Mouse (Mus musculus): ENCODE data around the gene Nog. TPM values are rescaled to one million over a fixed set of nuclear protein-coding genes. Genes with fewer than 3 reads are reported as not detected.

The Nog gene
- polyA plus RNA-seq, 1 experiment from 2014 or later = 3.3 TPM

- H3K4me2 ChIP-seq = peak overlapping the region; percentile 94
- H3K9ac ChIP-seq = peak overlapping the region; percentile 50; the same call in 1 of the 2 replicates
- peak overlapping the region; percentile 71 for H3K4me3 ChIP-seq
- H3K9me3 ChIP-seq (replicated peaks) = 0 out of 2 replicates have a peak, but pooled peaks cover 6% of the 10 kb centered on the region
- WGBS = 1% methylated on average over 16 of the region's 16 CpGs
- H3K36me3 ChIP-seq (ENCODE audit: poor library complexity, severe bottlenecking) = no peaks in the 10 kb centered on the region
- peak; percentile 78 for ATAC-seq
- 0 out of 2 replicates have a peak, but pooled peaks cover 2% of the 10 kb centered on the region for H3K27me3 ChIP-seq
- peaks cover 18% of the 10 kb centered on the region for H3K4me1 ChIP-seq
- peak overlapping the region; percentile 95 for H3K27ac ChIP-seq
Observed at GRCm38 (mm10) chr11:89303421-89303820, 1.3 kb upstream of the Nog start.

DNA sequence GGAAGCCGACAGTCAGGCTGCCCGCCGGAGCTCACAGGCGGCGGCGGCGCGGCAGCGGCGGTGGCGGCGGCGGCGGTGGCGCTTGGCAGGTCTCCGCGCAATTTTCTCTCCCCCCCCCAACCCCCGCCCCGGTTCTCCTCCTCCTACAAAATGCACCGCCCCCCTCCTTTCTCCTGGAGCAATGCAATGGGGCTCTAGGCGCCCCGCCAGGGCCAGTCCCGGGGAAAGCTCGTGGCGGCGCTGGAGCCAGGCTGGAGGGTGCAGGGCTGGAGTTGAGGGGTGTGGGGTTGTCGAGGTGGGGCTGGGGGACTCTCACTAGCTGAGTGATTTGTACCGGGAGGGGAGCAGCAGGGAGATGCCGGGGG, 666 bp upstream of the Nog start:
- no peaks in the 10 kb centered on the region for H3K36me3 ChIP-seq (ENCODE audit: poor library complexity, severe bottlenecking)
- H3K27me3 ChIP-seq = 0 out of 2 replicates have a peak, but pooled peaks cover 2% of the 10 kb centered on the region
- peaks cover 22% of the 10 kb centered on the region for H3K4me1 ChIP-seq
- peak overlapping the region; percentile 71 for H3K4me3 ChIP-seq
- 0 out of 2 replicates have a peak, but pooled peaks cover 6% of the 10 kb centered on the region for H3K9me3 ChIP-seq (replicated peaks)
- peak; percentile 74 for ATAC-seq
- 0% methylated on average over 18 of the region's 29 CpGs for WGBS
- peak overlapping the region; percentile 81 for H3K9ac ChIP-seq
- H3K4me2 ChIP-seq = peak overlapping the region; percentile 94
- peak overlapping the region; percentile 95 for H3K27ac ChIP-seq

DNA sequence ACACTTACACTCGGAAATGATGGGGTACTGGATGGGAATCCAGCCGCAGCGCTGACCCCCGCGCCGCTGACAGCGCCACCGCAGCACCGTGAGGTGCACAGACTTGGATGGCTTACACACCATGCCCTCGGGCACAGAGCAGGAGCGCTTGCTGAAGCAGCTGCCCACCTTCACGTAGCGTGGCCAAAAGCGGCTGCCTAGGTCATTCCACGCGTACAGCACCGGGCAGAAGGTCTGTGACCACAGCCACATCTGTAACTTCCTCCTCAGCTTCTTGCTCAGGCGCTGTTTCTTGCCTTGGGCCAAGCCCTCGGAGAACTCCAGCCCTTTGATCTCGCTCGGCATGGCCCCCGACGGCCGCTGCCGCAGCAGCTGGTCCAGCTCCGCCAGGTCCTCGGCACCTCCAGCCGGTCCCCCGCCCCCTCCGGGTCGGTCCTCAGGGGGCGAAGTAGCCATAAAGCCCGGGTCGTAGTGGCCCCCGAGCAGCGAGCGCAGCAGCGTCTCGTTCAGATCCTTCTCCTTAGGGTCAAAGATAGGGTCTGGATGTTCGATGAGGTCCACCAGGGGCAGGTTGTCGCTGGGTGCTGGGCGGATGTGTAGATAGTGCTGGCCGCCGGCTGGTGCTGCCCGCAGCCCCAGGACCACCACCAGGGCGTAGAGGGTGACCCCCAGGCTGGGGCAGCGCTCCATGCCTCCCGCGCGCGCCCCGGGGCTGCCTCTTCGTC, 639 bp downstream of the Nog start:
- Histone ChIP-seq H3K9ac (peak overlapping the region; percentile 81), H3K27ac (peak overlapping the region; percentile 95), H3K4me2 (peak overlapping the region; percentile 94), H3K9me3 (replicated peaks) (0 out of 2 replicates have a peak, but pooled peaks cover 3% of the 10 kb centered on the region), H3K4me1 (peaks cover 26% of the 10 kb centered on the region), H3K4me3 (peak overlapping the region; percentile 71), H3K36me3 (ENCODE audit: poor library complexity, severe bottlenecking) (no peaks in the 10 kb centered on the region), H3K27me3 (no peaks in the 10 kb centered on the region; the same call in 1 of the 2 replicates)
- ATAC-seq = no peak
- WGBS = under 1% methylated on average over 53 of the region's 53 CpGs

DNA sequence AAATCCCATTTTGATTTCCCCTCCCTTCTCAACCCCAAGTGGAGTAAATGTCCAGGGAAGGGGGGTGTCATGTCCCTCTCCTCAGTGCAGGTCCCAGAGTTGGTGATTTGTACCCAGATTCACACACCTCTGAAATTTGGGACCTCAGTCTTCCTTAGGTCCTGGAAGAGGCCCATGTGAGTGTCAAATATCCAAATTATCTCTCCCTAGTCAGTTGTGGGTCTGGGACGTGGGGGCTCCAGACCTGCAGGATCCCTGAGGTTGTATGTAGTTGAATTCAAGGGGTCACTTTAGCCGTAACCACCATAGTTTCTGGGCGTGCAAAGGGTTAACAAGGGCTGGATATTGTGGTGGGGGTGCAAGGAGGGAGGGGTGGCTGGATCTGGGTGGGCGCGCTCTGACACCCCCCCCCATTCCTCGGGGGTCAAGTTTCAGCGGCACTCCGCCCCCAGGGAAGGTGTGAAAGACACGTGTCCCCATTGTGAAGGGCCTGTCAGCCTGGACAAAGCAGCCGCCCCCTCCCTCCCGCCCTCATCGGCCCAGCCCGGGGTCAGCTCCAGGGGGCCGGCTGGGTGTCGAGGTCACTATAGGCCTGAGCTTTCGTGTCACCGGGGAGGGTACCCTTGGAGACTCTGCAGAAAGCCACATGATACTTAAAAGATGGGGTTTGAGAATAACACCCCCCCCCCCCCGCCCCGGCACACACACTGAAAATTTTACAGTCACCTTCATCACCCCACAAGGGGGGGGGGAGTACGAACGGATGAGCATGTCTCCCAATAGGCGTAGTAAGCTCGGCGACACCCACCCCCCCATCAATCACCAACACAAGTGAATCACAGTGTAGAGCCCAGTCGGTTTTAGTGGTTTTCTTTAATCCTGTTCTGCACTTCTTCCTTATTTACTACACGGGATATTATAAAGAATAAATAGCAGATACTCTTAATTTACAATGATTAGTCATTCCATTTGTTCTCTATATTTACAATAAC, 2.1 kb downstream of the Nog start:
- Histone ChIP-seq H3K9me3 (replicated peaks) (no peaks in the 10 kb centered on the region), H3K4me2 (peak overlapping the region; percentile 71), H3K4me3 (peak overlapping the region; percentile 71), H3K36me3 (ENCODE audit: poor library complexity, severe bottlenecking) (no peaks in the 10 kb centered on the region), H3K4me1 (peaks cover 26% of the 10 kb centered on the region), H3K27ac (peak overlapping the region; percentile 73), H3K9ac (peak overlapping the region; percentile 50), H3K27me3 (no peaks in the 10 kb centered on the region; the same call in 1 of the 2 replicates)
- no peak for ATAC-seq
- WGBS = under 1% methylated on average over 24 of the region's 26 CpGs

DNA sequence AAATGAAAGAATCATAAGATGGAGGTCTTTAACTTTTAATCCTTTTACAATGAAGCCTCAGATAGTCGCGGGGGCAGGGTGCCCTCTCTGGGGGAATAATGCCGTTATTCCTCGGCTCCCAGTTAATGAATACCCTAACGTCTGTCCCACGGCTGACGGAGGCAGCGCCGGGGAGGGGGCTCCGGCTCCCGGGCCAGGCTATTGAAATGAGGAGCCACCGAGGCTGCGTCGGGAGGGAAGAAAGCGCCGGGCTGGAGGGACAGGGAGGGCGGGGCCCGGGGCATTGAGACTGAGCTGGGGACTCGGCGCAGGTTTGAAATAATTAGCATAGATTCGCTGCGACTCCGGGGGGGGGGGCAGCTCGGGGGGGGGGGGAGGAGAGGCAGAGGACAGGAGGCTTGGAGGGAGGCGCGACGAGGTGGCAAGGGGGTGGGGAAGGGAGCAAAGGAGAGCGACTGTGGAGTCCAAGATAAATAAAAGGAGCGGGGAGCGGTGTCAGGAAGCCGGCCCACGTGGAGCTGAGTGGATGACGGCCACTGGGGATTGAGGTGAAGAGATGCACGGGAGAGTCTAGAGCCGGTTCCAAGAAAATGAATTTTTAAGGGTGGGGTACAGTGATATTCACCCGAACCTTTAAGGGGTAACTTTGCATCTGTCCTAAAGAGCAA, 2.9 kb downstream of the Nog start:
- Histone ChIP-seq H3K9ac (peak overlapping the region; percentile 50), H3K27ac (peak overlapping the region; percentile 73), H3K36me3 (ENCODE audit: poor library complexity, severe bottlenecking) (no peaks in the 10 kb centered on the region), H3K27me3 (no peaks in the 10 kb centered on the region; the same call in 1 of the 2 replicates), H3K4me3 (peak overlapping the region; percentile 71), H3K4me1 (peaks cover 26% of the 10 kb centered on the region), H3K9me3 (replicated peaks) (no peaks in the 10 kb centered on the region), H3K4me2 (peak overlapping the region; percentile 71)
- under 1% methylated on average over 29 of the region's 36 CpGs for WGBS
- ATAC-seq = peak; percentile 52

- Histone ChIP-seq H3K9ac (peak overlapping the region; percentile 59), H3K4me1 (peaks cover 26% of the 10 kb centered on the region), H3K9me3 (replicated peaks) (no peaks in the 10 kb centered on the region), H3K36me3 (ENCODE audit: poor library complexity, severe bottlenecking) (no peaks in the 10 kb centered on the region), H3K4me2 (peak overlapping the region; percentile 71), H3K27me3 (no peaks in the 10 kb centered on the region; the same call in 1 of the 2 replicates), H3K4me3 (peak overlapping the region; percentile 71), H3K27ac (peak overlapping the region; percentile 73)
- WGBS = under 1% methylated on average over 30 of the region's 51 CpGs
- peak; percentile 59 for ATAC-seq
Observed at GRCm38 (mm10) chr11:89298285-89299010, 3.7 kb downstream of the Nog start.

GRCm38 (mm10) chr11:89297521-89297920, 4.6 kb downstream of the Nog start:
- Histone ChIP-seq H3K9ac (peak overlapping the region; percentile 59), H3K27ac (peak overlapping the region; percentile 73; the same call in 1 of the 2 replicates), H3K9me3 (replicated peaks) (no peaks in the 10 kb centered on the region), H3K27me3 (no peaks in the 10 kb centered on the region; the same call in 1 of the 2 replicates), H3K4me3 (no peak overlapping the region), H3K4me1 (peaks cover 26% of the 10 kb centered on the region), H3K4me2 (peak overlapping the region; percentile 71), H3K36me3 (ENCODE audit: poor library complexity, severe bottlenecking) (no peaks in the 10 kb centered on the region)
- no peak for ATAC-seq
- WGBS = 26% methylated on average over 5 of the region's 5 CpGs

DNA sequence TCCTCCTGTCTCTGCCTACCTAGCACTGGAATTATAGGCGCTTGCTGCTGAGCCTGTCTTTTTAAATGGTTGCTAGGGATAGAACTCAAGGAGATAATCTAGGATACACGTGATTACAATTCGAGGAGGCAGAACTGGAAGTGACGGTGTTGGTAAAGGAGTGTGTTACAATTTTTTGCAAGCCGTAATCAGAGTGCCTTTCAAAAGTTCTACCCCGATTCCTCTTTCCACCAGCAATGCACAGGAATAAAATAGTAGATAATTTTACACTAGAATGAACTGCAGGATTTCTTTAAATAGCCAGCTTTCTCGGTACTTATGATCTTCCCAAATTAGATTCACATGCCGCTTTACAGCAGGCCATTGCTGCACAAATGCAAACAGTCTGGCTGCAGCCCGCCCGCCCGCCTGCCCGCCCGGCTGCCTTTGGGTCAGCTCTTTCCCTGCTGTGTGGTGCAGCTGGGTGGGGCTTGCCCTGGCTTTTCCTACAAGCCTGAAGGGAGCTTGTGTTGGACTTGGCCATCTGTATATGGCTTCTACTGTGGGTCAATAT, 32.2 kb downstream of the Nog start:
- Histone ChIP-seq H3K9ac (no peak overlapping the region), H3K4me1 (0 out of 2 replicates have a peak, but pooled peaks cover 5% of the 10 kb centered on the region), H3K27me3 (no peaks in the 10 kb centered on the region), H3K27ac (no peak overlapping the region), H3K4me2 (no peak overlapping the region), H3K9me3 (replicated peaks) (no peaks in the 10 kb centered on the region), H3K36me3 (ENCODE audit: poor library complexity, severe bottlenecking) (no peaks in the 10 kb centered on the region), H3K4me3 (no peak overlapping the region)
- WGBS = 86% methylated on average over 13 of the region's 13 CpGs
- no peak for ATAC-seq

DNA sequence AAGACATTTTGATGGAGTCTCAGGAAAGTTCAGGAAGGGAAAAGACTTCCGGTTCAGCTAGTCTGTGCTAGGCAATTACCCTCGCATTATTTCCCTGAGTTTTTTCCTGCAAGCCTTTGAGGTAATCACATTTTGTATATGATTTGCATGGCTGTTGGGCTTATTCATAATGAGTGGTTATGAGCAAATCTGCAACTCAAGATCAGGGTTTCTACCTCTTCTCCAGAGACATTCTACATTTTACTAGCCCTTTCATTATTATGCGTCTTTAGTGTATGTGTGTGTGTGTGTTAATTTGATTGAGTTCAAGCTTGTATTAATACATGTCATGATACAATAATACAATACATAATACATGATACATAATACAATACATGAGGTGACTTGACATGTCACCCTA, 34.6 kb downstream of the Nog start:
- Histone ChIP-seq H3K36me3 (ENCODE audit: poor library complexity, severe bottlenecking) (no peaks in the 10 kb centered on the region), H3K4me1 (peaks cover 13% of the 10 kb centered on the region), H3K9me3 (replicated peaks) (no peaks in the 10 kb centered on the region), H3K4me3 (no peak overlapping the region), H3K9ac (no peak overlapping the region), H3K27ac (no peak overlapping the region), H3K27me3 (no peaks in the 10 kb centered on the region), H3K4me2 (no peak overlapping the region)
- WGBS = 99% methylated on average over 3 of the region's 3 CpGs
- no peak for ATAC-seq

DNA sequence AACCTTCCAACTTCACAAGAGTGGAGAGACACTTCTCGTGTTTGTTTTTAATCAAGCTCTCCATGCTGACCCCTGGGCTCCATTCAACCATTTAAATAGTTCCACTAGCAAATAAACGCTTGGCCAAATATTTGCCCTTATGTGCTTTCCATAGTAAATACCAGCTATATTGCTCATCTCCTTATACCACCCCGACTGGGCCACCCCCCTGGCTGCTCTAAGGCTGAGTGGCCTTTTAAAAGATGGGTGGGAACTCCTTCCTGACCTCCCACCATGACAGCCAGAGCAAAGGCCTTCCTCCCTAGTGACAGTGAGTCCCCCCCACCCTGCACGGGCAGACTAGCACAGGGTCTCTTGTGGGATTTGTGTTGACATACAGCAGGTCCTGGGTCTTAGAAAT, 37.1 kb downstream of the Nog start:
- no peak overlapping the region for H3K9ac ChIP-seq
- H3K36me3 ChIP-seq (ENCODE audit: poor library complexity, severe bottlenecking) = no peaks in the 10 kb centered on the region
- no peaks in the 10 kb centered on the region for H3K27me3 ChIP-seq
- no peak for ATAC-seq
- WGBS = 60% methylated on average over 4 of the region's 4 CpGs
- no peak overlapping the region for H3K27ac ChIP-seq
- no peak overlapping the region for H3K4me2 ChIP-seq
- H3K4me3 ChIP-seq = no peak overlapping the region
- no peaks in the 10 kb centered on the region for H3K9me3 ChIP-seq (replicated peaks)
- H3K4me1 ChIP-seq = peaks cover 17% of the 10 kb centered on the region
